In the genomic region with DNA sequence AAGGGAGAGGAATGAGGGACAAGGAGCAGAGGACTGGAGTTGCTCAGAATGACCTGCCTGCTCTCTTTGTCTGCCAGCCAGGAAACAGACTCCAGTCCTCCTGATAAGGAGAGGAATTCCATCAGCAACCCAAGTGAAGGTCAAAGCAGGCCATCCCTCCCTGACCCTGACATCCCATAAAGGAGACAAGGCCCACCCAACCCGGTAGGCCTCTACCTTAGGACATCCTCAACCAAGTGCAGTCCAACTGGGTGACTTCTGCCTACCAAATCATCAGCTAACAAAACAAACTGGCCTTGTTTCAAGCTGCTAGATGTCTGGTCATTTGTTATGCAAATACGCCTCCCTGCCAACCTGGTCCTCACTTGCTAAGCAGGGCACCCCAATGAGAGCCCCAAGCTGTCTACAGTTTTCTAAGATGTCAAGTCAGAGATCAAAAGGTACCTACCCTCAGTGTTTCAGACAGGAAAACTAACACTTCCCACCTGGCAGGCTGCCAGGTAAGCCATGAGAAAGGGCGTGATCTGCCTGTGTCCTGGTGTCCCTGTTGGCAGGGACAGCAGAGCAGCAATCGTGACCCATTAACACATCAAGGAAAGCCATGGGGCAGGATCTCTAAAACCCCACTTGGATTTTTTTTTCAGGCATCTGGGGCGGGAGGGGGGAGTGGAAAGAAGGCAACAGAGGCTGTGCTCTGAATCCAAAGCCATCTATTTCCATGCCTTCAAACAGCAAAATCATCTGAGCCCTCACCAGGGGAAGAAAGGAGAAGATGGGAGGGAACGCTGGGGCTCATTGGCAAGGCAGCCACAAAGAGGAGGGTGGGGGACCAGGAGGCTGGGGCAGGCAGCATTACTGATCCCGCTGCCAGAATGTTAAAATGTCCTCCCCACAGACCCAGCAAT, we compare ENCODE assay signal across 8 mouse cellular contexts.
DNase-seq lines count a peak whose midpoint lies in the region; ATAC-seq and TF ChIP-seq lines count a peak whose summit lies in the region.

No protein-coding gene starts in this region.

- peaks cover 9% of the 10 kb centered on the region for H3K4me1 ChIP-seq in forebrain, embryonic 14.5 days (ENCODE audit: control insufficient read depth, insufficient read depth, low read length)
- H3K4me1 ChIP-seq in hindbrain, embryonic 16.5 days (ENCODE audit: control insufficient read depth, insufficient read depth, low read depth, low read length) = peaks cover 6% of the 10 kb centered on the region
- no peaks in the 10 kb centered on the region for H3K4me1 ChIP-seq in neural tube, embryonic 14.5 days (ENCODE audit: control insufficient read depth, insufficient read depth, low read length)

- no peak overlapping the region for H3K4me2 ChIP-seq in forebrain, embryonic 14.5 days (ENCODE audit: low read length)
- H3K4me2 ChIP-seq in hindbrain, embryonic 16.5 days (ENCODE audit: low read length) = no peak overlapping the region
- H3K4me2 ChIP-seq in neural tube, embryonic 14.5 days (ENCODE audit: low read depth, low read length) = no peak overlapping the region

- intact Hi-C loops in gastrocnemius, adult 2 months (cut with DNase I) = no loop called here

- H3K9me3 ChIP-seq in forebrain, embryonic 14.5 days (replicated peaks; ENCODE audit: control insufficient read depth, low read length) = no peaks in the 10 kb centered on the region
- H3K9me3 ChIP-seq in hindbrain, embryonic 16.5 days (ENCODE audit: control insufficient read depth, low read length) = no peaks in the 10 kb centered on the region
- no peaks in the 10 kb centered on the region for H3K9me3 ChIP-seq in neural tube, embryonic 14.5 days (ENCODE audit: control insufficient read depth, low read length)

- no peak for TF ChIP-seq CTCF in gastrocnemius, adult 2 months (IDR thresholded peaks at IDR 0.05)

- H3K27me3 ChIP-seq in forebrain, embryonic 14.5 days (replicated peaks; ENCODE audit: control insufficient read depth, insufficient read depth, low read length) = 0 out of 2 replicates have a peak, but pooled peaks cover 3% of the 10 kb centered on the region
- H3K27me3 ChIP-seq in hindbrain, embryonic 16.5 days (replicated peaks; ENCODE audit: control insufficient read depth, insufficient read depth, low read length) = no peaks in the 10 kb centered on the region
- H3K27me3 ChIP-seq in neural tube, embryonic 14.5 days (ENCODE audit: control insufficient read depth, insufficient read depth, low read length) = no peaks in the 10 kb centered on the region

- 20% methylated on average over 7 of the region's 7 CpGs for WGBS in forebrain, embryonic 14.5 days
- WGBS in hindbrain, embryonic 16.5 days = 17% methylated on average over 7 of the region's 7 CpGs
- WGBS in neural tube, embryonic 14.5 days = 30% methylated on average over 7 of the region's 7 CpGs

- peak; percentile 61 for ATAC-seq in forebrain, embryonic 14.5 days
- ATAC-seq in hindbrain, embryonic 16.5 days = peak; percentile 81
- peak; percentile 36; the same call in 1 of the 2 replicates for ATAC-seq in neural tube, embryonic 14.5 days (ENCODE audit: low read depth)

- peak; percentile 16 for DNase-seq in urinary bladder, postnatal 14 days (ENCODE audit: low spot score)
- no peak for DNase-seq in urinary bladder, postnatal 25 days (ENCODE audit: low spot score)
- DNase-seq in forebrain, embryonic 14.5 days (ENCODE audit: low spot score) = peak; percentile 60
- DNase-seq in urinary bladder, adult 18-20 months (ENCODE audit: low spot score in 2 of 2) = no peak
- DNase-seq in gastrocnemius, adult 2 months = no peak
- no peak for DNase-seq in layer of hippocampus, adult 11-12 months (ENCODE audit: low spot score)

- no peak overlapping the region for H3K27ac ChIP-seq in forebrain, embryonic 14.5 days (ENCODE audit: low read depth, low read length)
- no peak overlapping the region for H3K27ac ChIP-seq in hindbrain, embryonic 16.5 days (ENCODE audit: low read depth, low read length)
- no peak overlapping the region for H3K27ac ChIP-seq in neural tube, embryonic 14.5 days (ENCODE audit: low read depth, low read length)
- H3K27ac ChIP-seq in gastrocnemius, adult 2 months = no peak overlapping the region

- no peak overlapping the region for H3K4me3 ChIP-seq in forebrain, embryonic 14.5 days (ENCODE audit: low read depth, low read length)
- no peak overlapping the region for H3K4me3 ChIP-seq in hindbrain, embryonic 16.5 days (ENCODE audit: low read length)
- H3K4me3 ChIP-seq in neural tube, embryonic 14.5 days (ENCODE audit: low read depth, low read length) = no peak overlapping the region
- H3K4me3 ChIP-seq in gastrocnemius, adult 2 months = no peak overlapping the region

- no peaks in the 10 kb centered on the region for H3K36me3 ChIP-seq in forebrain, embryonic 14.5 days (ENCODE audit: control insufficient read depth, insufficient read depth, low read length)
- no peaks in the 10 kb centered on the region for H3K36me3 ChIP-seq in hindbrain, embryonic 16.5 days (ENCODE audit: control insufficient read depth, insufficient read depth, low read length)
- no peaks in the 10 kb centered on the region for H3K36me3 ChIP-seq in neural tube, embryonic 14.5 days (ENCODE audit: control insufficient read depth, insufficient read depth, low read length)

- no peak overlapping the region for H3K9ac ChIP-seq in forebrain, embryonic 14.5 days (ENCODE audit: low read length)
- H3K9ac ChIP-seq in hindbrain, embryonic 16.5 days (ENCODE audit: low read depth, low read length) = no peak overlapping the region
- H3K9ac ChIP-seq in neural tube, embryonic 14.5 days (replicated peaks; ENCODE audit: low read depth, low read length) = no peak overlapping the region

Comparison
In these comparisons a context has a peak if more than half of its experiments do, and no peak if none do; other contexts are left out.
1. DNase-seq: peak in urinary bladder, postnatal 14 days (single experiment) and forebrain, embryonic 14.5 days (single experiment); none in urinary bladder, postnatal 25 days (single experiment), urinary bladder, adult 18-20 months (0 of 2), gastrocnemius, adult 2 months (single experiment) and layer of hippocampus, adult 11-12 months (single experiment).
2. Peak in every context shown above with its lines, with median percentiles within 50 percentile points of each other: ATAC-seq.